Mouse (Mus musculus): ENCODE results near the gene Olfr1358. TPM values are rescaled to one million over a fixed set of nuclear protein-coding genes. Genes with fewer than 3 reads are reported as not detected.
A peak's percentile ranks its signal among the peaks of the same experiment; 100 is the strongest.
"Not testable (repeated sequence)": the region's sequence is repeated elsewhere in the genome, so short reads cannot be mapped to it uniquely, and the experiment has no call there.

Gene Olfr1358
- polyA plus RNA-seq, 1 experiment from 2014 or later: not detected

DNA sequence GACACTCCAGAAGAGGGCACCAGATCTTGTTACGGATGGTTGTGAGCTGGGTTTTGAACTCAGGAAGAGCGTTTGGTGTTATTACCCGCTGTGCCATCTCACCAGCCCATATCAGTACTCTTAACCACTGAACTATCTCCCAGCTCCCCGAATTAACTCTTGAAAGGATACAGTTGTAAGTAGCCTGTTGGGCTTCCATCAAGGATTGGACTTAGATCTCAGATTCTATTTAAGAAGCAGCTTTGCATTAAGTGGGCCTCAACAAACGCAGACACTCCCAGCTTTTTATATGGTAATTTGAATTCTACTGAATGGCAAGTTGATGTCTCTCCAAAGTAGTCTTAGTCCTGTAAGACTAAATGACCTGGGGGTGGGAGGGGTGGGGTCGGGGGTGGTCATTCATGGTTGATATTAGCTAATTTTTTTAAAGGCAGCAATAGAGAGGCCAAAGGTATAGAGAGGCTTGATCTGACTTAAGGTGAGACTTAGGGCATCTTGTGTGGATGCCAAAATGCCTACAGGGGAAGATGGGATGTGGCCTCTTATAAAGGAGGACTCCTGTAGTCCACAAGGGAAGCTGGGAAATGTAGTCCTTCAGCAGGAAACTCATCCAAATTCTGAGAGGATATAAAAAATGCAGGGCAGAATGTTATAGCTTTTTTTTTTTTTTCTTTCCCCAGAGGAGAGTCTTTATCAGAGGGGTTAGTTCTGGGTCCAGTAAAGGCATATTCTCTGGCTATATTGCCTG is 14.1 kb upstream of the Olfr1358 start:
- H3K4me1 ChIP-seq (replicated peaks; ENCODE audit: insufficient read depth, low read length): no peaks in the 10 kb centered on the region
- no peak overlapping the region for H3K27ac ChIP-seq
- no peak overlapping the region for H3K9ac ChIP-seq (ENCODE audit: low read depth, low read length)
- WGBS: 83% methylated on average over 6 of the region's 6 CpGs
- no peaks in the 10 kb centered on the region for H3K27me3 ChIP-seq (ENCODE audit: insufficient read depth, low read length)
- no peak for DNase-seq (ENCODE audit: low spot score)
- H3K9me3 ChIP-seq (replicated peaks; ENCODE audit: low read length): no peaks in the 10 kb centered on the region
- ATAC-seq (replicated peaks; ENCODE audit: low FRiP score, low read depth): no peak
- H3K4me3 ChIP-seq (replicated peaks; ENCODE audit: low read depth, low read length): no peak overlapping the region
- TF ChIP-seq CTCF (IDR thresholded peaks at IDR 0.05; ENCODE audit: low read depth): no peak
- H3K4me2 ChIP-seq (ENCODE audit: low read length): no peak overlapping the region
- H3K36me3 ChIP-seq (ENCODE audit: insufficient read depth, low read length): no peaks in the 10 kb centered on the region

DNA sequence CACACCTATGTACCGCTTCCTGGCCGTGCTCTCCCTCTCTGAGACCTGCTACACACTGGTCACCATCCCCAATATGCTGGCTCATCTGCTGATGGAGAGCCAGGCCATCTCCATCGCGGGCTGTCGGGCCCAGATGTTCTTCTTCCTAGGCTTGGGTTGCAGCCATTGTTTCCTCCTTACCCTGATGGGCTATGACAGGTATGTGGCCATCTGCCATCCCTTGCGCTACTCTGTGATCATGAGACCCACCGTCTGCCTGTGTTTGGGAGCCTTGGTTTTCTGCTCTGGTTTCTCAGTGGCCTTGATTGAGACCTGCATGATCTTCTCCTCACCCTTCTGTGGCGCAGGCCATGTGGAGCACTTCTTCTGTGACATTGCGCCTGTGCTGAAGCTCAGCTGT is 2.6 kb downstream of the Olfr1358 start:
- no peak for TF ChIP-seq CTCF (IDR thresholded peaks at IDR 0.05; ENCODE audit: low read depth)
- H3K4me1 ChIP-seq (replicated peaks; ENCODE audit: insufficient read depth, low read length): no peaks in the 10 kb centered on the region
- no peaks in the 10 kb centered on the region for H3K9me3 ChIP-seq (replicated peaks; ENCODE audit: low read length)
- ATAC-seq (replicated peaks; ENCODE audit: low FRiP score, low read depth) (no peak), DNase-seq (ENCODE audit: low spot score) (no peak)
- H3K4me3 ChIP-seq (replicated peaks; ENCODE audit: low read depth, low read length): no peak overlapping the region
- H3K4me2 ChIP-seq (ENCODE audit: low read length): no peak overlapping the region
- no peaks in the 10 kb centered on the region for H3K36me3 ChIP-seq (ENCODE audit: insufficient read depth, low read length)
- H3K27ac ChIP-seq: no peak overlapping the region
- no peaks in the 10 kb centered on the region for H3K27me3 ChIP-seq (ENCODE audit: insufficient read depth, low read length)
- H3K9ac ChIP-seq (ENCODE audit: low read depth, low read length): no peak overlapping the region
- WGBS: 79% methylated on average over 9 of the region's 9 CpGs

DNA sequence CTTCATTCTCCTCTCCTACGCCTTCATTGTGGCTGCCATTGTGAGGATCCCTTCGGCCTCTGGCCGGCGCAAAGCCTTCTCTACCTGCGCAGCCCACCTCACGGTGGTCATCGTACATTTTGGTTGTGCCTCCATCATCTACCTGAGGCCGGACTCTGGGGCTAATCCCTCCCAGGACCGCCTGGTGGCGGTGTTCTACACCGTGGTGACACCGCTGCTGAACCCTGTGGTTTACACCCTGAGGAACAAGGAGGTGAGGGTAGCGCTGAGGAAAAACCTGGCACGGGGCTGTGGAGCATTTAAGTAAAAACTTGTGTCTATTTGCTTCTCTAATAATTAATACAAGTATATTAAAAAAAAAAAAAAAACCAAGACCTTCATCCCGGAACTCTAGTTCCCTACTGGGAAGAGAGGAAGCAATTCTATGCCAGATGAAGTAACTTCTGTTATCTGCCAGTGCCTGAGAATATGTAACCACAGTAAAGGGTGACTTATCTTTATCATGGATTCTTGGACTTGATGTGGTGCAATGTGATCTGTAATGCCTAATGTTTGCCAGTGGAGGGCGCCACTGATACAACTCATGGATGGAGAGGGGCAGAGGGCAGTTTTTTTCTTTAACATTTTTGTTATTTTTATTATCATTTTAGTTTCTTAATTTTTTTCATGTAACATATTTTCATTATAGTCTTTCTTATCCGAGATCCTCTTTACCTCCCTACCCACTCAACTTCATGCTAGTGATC is 3.2 kb downstream of the Olfr1358 start:
- Histone ChIP-seq H3K9ac (ENCODE audit: low read depth, low read length) (no peak overlapping the region), H3K4me1 (replicated peaks; ENCODE audit: insufficient read depth, low read length) (no peaks in the 10 kb centered on the region), H3K36me3 (ENCODE audit: insufficient read depth, low read length) (no peaks in the 10 kb centered on the region), H3K4me3 (replicated peaks; ENCODE audit: low read depth, low read length) (no peak overlapping the region), H3K9me3 (replicated peaks; ENCODE audit: low read length) (no peaks in the 10 kb centered on the region), H3K4me2 (ENCODE audit: low read length) (no peak overlapping the region), H3K27ac (no peak overlapping the region), H3K27me3 (ENCODE audit: insufficient read depth, low read length) (no peaks in the 10 kb centered on the region)
- ATAC-seq (replicated peaks; ENCODE audit: low FRiP score, low read depth) (no peak), DNase-seq (ENCODE audit: low spot score) (peak; percentile 40)
- 60% methylated on average over 17 of the region's 17 CpGs for WGBS
- TF ChIP-seq CTCF (IDR thresholded peaks at IDR 0.05; ENCODE audit: low read depth): peak; percentile 64

DNA sequence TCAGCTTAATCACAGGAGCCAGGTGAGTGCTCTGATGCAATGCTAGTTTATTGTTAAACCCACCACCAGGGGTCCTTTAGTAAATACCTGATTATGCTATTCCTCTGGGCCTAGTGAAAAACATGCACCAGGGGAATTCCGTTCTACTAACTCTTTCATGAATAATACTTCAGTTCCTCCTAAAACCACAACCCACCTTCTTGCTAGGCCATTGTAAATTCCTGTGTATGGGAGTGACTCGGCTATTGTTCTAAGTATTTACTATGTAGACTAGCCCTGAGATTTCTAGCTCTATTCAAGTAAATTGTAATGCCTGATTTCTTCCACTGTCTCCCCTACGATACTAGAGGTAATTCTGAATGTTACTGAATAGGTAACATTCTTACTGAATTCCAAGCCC is 7.8 kb downstream of the Olfr1358 start:
- H3K4me3 ChIP-seq (replicated peaks; ENCODE audit: low read depth, low read length); H3K4me2 ChIP-seq (ENCODE audit: low read length); H3K27me3 ChIP-seq (ENCODE audit: insufficient read depth, low read length); H3K9me3 ChIP-seq (replicated peaks; ENCODE audit: low read length); H3K9ac ChIP-seq (ENCODE audit: low read depth, low read length); H3K27ac ChIP-seq; H3K4me1 ChIP-seq (replicated peaks; ENCODE audit: insufficient read depth, low read length); DNase-seq (ENCODE audit: low spot score); ATAC-seq (replicated peaks; ENCODE audit: low FRiP score, low read depth); H3K36me3 ChIP-seq (ENCODE audit: insufficient read depth, low read length): not testable (repeated sequence)
- WGBS: 48% methylated on average over 3 of the region's 3 CpGs

- no peak overlapping the region for H3K27ac ChIP-seq
- no peaks in the 10 kb centered on the region for H3K4me1 ChIP-seq (replicated peaks; ENCODE audit: insufficient read depth, low read length)
- no peak overlapping the region for H3K4me3 ChIP-seq (replicated peaks; ENCODE audit: low read depth, low read length)
- H3K9ac ChIP-seq (ENCODE audit: low read depth, low read length): no peak overlapping the region
- H3K36me3 ChIP-seq (ENCODE audit: insufficient read depth, low read length): no peaks in the 10 kb centered on the region
- DNase-seq (ENCODE audit: low spot score) (no peak), ATAC-seq (replicated peaks; ENCODE audit: low FRiP score, low read depth) (no peak)
- 49% methylated on average over 4 of the region's 4 CpGs for WGBS
- no peaks in the 10 kb centered on the region for H3K27me3 ChIP-seq (ENCODE audit: insufficient read depth, low read length)
- no peak for TF ChIP-seq CTCF (IDR thresholded peaks at IDR 0.05; ENCODE audit: low read depth)
- no peak overlapping the region for H3K4me2 ChIP-seq (ENCODE audit: low read length)
- no peaks in the 10 kb centered on the region for H3K9me3 ChIP-seq (replicated peaks; ENCODE audit: low read length)
Measured at GRCm38 (mm10) chr10:78525511-78525910, 8.3 kb downstream of the Olfr1358 start.

GRCm38 (mm10) chr10:78540943-78541342 is 23.7 kb downstream of the Olfr1358 start:
- DNase-seq (ENCODE audit: low spot score) (peak; percentile 34), ATAC-seq (replicated peaks; ENCODE audit: low FRiP score, low read depth) (no peak)
- Histone ChIP-seq H3K9me3 (replicated peaks; ENCODE audit: low read length) (no peaks in the 10 kb centered on the region), H3K9ac (ENCODE audit: low read depth, low read length) (no peak overlapping the region), H3K27me3 (ENCODE audit: insufficient read depth, low read length) (no peaks in the 10 kb centered on the region), H3K27ac (no peak overlapping the region), H3K36me3 (ENCODE audit: insufficient read depth, low read length) (no peaks in the 10 kb centered on the region), H3K4me3 (replicated peaks; ENCODE audit: low read depth, low read length) (no peak overlapping the region), H3K4me2 (ENCODE audit: low read length) (no peak overlapping the region), H3K4me1 (replicated peaks; ENCODE audit: insufficient read depth, low read length) (no peaks in the 10 kb centered on the region)
- 62% methylated on average over 2 of the region's 2 CpGs for WGBS
- peak; percentile 60 for TF ChIP-seq CTCF (IDR thresholded peaks at IDR 0.05; ENCODE audit: low read depth)
